Mouse (Mus musculus) heart, adult 2 months (tissue): Measurements from ENCODE around the gene 4930451I11Rik.

Source experiments
- CTCF ChIP-seq: fragments of 200-600 bp; IDR thresholded peaks from 2 replicates; pipeline ENCODE4 v1.8.1; 2022; ENCODE audit warnings: antibody characterized with exemption, mild to moderate bottlenecking, moderate library complexity
- EP300 ChIP-seq: fragments of 200-500 bp; IDR thresholded peaks from 2 replicates; pipeline ENCODE4 v1.6.1; 2011; ENCODE audit warnings: low read depth, low read length, control low read depth; ENCODE audit not compliant: insufficient read depth
- POLR2A ChIP-seq: fragments of 200-500 bp; IDR thresholded peaks from 2 replicates; pipeline ENCODE4 v1.6.1; 2011; ENCODE audit warnings: mild to moderate bottlenecking, low read depth, low read length, control low read depth; ENCODE audit not compliant: insufficient read depth

DNA sequence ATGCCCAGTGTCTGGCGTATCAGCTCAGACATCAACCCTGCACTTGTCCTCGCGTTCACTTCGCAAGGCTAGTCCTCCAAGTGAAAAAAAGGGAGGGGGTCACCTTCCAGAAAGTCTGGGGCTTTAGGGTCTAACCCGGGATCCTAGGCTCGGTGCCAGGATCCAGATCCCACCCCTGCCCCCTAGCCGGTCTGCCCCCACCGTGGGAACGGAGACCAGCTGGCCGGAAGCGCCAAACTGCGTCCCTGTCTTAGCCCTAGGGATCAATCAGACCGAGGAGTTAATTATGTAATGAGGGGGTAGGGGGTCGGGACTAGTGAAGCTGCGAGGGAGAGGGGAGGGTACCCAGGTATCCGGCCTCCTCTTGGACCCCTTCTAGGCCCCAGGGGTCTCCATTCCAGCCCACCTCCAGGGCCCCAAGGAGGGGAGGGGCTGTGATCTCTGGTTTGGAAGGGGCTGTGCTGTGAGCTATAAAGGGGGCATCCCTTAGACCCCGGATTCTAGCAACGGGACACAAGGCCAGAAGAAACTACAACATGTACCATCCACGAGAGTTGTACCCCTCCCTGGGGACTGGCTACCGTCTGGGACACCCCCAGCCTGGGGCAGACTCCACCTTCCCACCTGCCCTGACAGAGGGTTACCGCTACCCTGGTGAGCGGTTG lies 50.3 kb downstream of the 4930451I11Rik start, which contains the start of gene Tbx6:
- TF ChIP-seq CTCF (no peak), EP300 (no peak), POLR2A (no peak)
